Mouse (Mus musculus) liver, embryonic 11.5 days (tissue): ENCODE measurements around the gene Sorl1. TPM values are rescaled to one million over a fixed set of nuclear protein-coding genes. Genes with fewer than 3 reads are reported as not detected.

Experiments
- ATAC-seq: fragments of 200-750 bp; cut with Nextera tagmentation; replicated peaks from 2 replicates; pipeline ENCODE4 v1.8.0; 2017; ENCODE audit warnings: moderate number of reproducible peaks, mild to moderate bottlenecking, moderate TSS enrichment, moderate library complexity; ENCODE audit not compliant: low FRiP score
- DNase-seq: peaks from one replicate; pipeline ENCODE4 v3.0.0-alpha.2; 2017; ENCODE audit warnings: low spot score
- H3K27ac ChIP-seq: fragments of 300-500 bp; sonication (generic); 2 replicates; pipeline ENCODE4 v1.5.1; 2014; ENCODE audit warnings: mild to moderate bottlenecking, low read depth, low read length, control low read depth
- H3K27me3 ChIP-seq: fragments of 300-500 bp; sonication (generic); replicated peaks from 2 replicates; pipeline ENCODE4 v1.6.1; 2014; ENCODE audit warnings: low read length, mixed read lengths; ENCODE audit not compliant: control insufficient read depth, insufficient read depth
- H3K36me3 ChIP-seq: fragments of 300-500 bp; sonication (generic); 2 replicates; pipeline ENCODE4 v1.6.1; 2014; ENCODE audit warnings: mild to moderate bottlenecking, low read length, moderate library complexity, mixed read lengths; ENCODE audit not compliant: control insufficient read depth, insufficient read depth
- H3K4me1 ChIP-seq: fragments of 300-500 bp; sonication (generic); replicated peaks from 2 replicates; pipeline ENCODE4 v1.6.1; 2014; ENCODE audit warnings: low read length, mixed read lengths; ENCODE audit not compliant: control insufficient read depth, insufficient read depth
- H3K4me2 ChIP-seq: fragments of 300-500 bp; sonication (generic); 2 replicates; pipeline ENCODE4 v1.6.1; 2014; ENCODE audit warnings: mild to moderate bottlenecking, control low read depth, moderate library complexity
- H3K4me3 ChIP-seq: fragments of 300-500 bp; sonication (generic); 2 replicates; pipeline ENCODE4 v1.5.1; 2014; ENCODE audit warnings: low read depth, low read length, control low read depth
- H3K9ac ChIP-seq: fragments of 300-500 bp; sonication (generic); 2 replicates; pipeline ENCODE4 v1.6.1; 2014; ENCODE audit warnings: low read depth, low read length, control low read depth
- H3K9me3 ChIP-seq: fragments of 300-500 bp; sonication (generic); 2 replicates; pipeline ENCODE4 v1.6.1; 2016; ENCODE audit warnings: low read length, inconsistent platforms, mixed read lengths; ENCODE audit not compliant: control insufficient read depth
- WGBS: fragments of 180-500 bp; shearing (Covaris S2); extraction: QIAGEN DNeasy Blood & Tissue Kit; methylation state at CpG from one replicate; pipeline ENCODE4 v1.1.7; 2014; 5-methylcytosine and 5-hydroxymethylcytosine counted together
- polyA plus RNA-seq: library from polyadenylated mRNA; unstranded; fragments of >200 nt; fragmentation: Nextera tagmentation; extraction: Ambion mirVana; gene quantifications from 2 replicates; pipeline ENCODE4 v1.2.1, GENCODE M21; 2014

Sorl1 gene
- polyA plus RNA-seq, 1 experiment from 2014 or later, result 1.8 TPM

- Histone ChIP-seq H3K4me2 (no peak overlapping the region), H3K9me3 (no peaks in the 10 kb centered on the region), H3K27ac (no peak overlapping the region), H3K36me3 (no peaks in the 10 kb centered on the region), H3K9ac (no peak overlapping the region), H3K4me3 (no peak overlapping the region), H3K27me3 (no peaks in the 10 kb centered on the region), H3K4me1 (no peaks in the 10 kb centered on the region)
- DNase-seq (no peak), ATAC-seq (no peak)
- WGBS, result 74% methylated on average over 8 of the region's 8 CpGs
Measured at GRCm38 (mm10) chr9:42005101-42005500, 119.0 kb downstream of the Sorl1 start.

GRCm38 (mm10) chr9:42004140-42004539 lies 120.0 kb downstream of the Sorl1 start:
- Histone ChIP-seq H3K27me3 (no peaks in the 10 kb centered on the region), H3K4me1 (no peaks in the 10 kb centered on the region), H3K27ac (no peak overlapping the region), H3K4me2 (no peak overlapping the region), H3K4me3 (no peak overlapping the region), H3K9me3 (no peaks in the 10 kb centered on the region), H3K36me3 (no peaks in the 10 kb centered on the region), H3K9ac (no peak overlapping the region)
- 79% methylated on average over 4 of the region's 4 CpGs for WGBS
- ATAC-seq (no peak), DNase-seq (no peak)

GRCm38 (mm10) chr9:41999498-42000473 lies 124.3 kb downstream of the Sorl1 start:
- Histone ChIP-seq H3K9me3 (no peaks in the 10 kb centered on the region), H3K4me3 (no peak overlapping the region), H3K27me3 (no peaks in the 10 kb centered on the region), H3K36me3 (no peaks in the 10 kb centered on the region), H3K27ac (no peak overlapping the region; the same call in 1 of the 2 replicates), H3K4me2 (no peak overlapping the region), H3K4me1 (no peaks in the 10 kb centered on the region), H3K9ac (no peak overlapping the region)
- ATAC-seq (no peak), DNase-seq (no peak)
- WGBS, result 64% methylated on average over 12 of the region's 12 CpGs

DNA sequence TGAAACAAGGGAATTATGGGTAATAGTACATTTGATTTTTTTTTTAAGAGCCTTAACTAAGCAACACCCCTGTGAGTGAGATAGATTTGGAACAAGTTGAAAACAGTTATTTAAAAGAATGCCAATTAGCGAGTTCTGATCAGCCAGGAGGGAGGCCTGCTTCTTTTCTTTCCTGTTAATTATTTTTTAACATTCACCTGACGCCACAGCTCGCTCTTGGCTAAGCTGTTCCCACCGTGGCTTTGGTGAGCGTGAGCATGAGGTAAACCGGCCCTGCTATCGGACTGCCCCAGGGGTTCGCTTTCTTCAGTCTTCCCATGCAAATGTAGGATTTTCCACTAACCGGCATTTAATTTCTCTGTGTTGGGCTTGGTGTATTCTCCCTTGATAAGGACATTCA lies 128.8 kb downstream of the Sorl1 start:
- WGBS, result 82% methylated on average over 9 of the region's 9 CpGs
- Histone ChIP-seq H3K9me3 (no peaks in the 10 kb centered on the region), H3K27me3 (no peaks in the 10 kb centered on the region), H3K36me3 (no peaks in the 10 kb centered on the region), H3K4me3 (no peak overlapping the region), H3K9ac (no peak overlapping the region), H3K4me2 (no peak overlapping the region), H3K27ac (no peak overlapping the region), H3K4me1 (no peaks in the 10 kb centered on the region)
- DNase-seq, result no peak
- ATAC-seq, result no peak

GRCm38 (mm10) chr9:41993821-41994220 lies 130.3 kb downstream of the Sorl1 start:
- WGBS, result 83% methylated on average over 5 of the region's 5 CpGs
- H3K4me3 ChIP-seq, result no peak overlapping the region
- no peak overlapping the region for H3K9ac ChIP-seq
- H3K36me3 ChIP-seq, result no peaks in the 10 kb centered on the region
- ATAC-seq, result no peak
- H3K9me3 ChIP-seq, result no peaks in the 10 kb centered on the region
- H3K27ac ChIP-seq, result no peak overlapping the region
- H3K4me2 ChIP-seq, result no peak overlapping the region
- no peaks in the 10 kb centered on the region for H3K4me1 ChIP-seq
- DNase-seq, result no peak
- H3K27me3 ChIP-seq, result no peaks in the 10 kb centered on the region

GRCm38 (mm10) chr9:41992841-41993240 lies 131.3 kb downstream of the Sorl1 start:
- no peak for ATAC-seq
- WGBS, result 77% methylated on average over 5 of the region's 5 CpGs

DNA sequence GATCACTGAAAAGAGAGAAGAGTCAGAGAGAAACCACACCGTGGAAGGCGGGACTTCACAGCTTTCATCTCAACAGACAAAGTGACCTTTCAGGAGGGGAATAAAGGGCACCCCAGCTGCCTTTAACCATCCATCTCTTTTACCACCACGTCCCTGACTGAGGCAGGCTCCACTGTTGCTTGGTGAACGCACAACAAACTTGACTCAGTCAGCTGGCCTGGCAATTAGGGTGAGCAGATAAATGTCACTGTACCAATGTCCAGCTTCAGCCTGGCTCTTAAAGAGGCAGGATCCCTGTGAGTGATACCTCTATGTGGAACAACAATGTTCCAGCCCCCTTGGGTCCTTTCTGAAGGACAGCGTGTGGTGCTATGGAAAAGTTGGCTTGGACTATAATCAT lies 138.5 kb downstream of the Sorl1 start:
- no peaks in the 10 kb centered on the region for H3K9me3 ChIP-seq
- H3K4me1 ChIP-seq, result no peaks in the 10 kb centered on the region
- H3K9ac ChIP-seq, result no peak overlapping the region
- H3K27me3 ChIP-seq, result no peaks in the 10 kb centered on the region
- WGBS, result 75% methylated on average over 5 of the region's 5 CpGs
- DNase-seq (no peak), ATAC-seq (no peak)
- H3K27ac ChIP-seq, result no peak overlapping the region
- H3K4me3 ChIP-seq, result no peak overlapping the region
- H3K4me2 ChIP-seq, result no peak overlapping the region
- H3K36me3 ChIP-seq, result no peaks in the 10 kb centered on the region

More at GRCm38 (mm10) chr9:41992841-41993240, 131.3 kb downstream of the Sorl1 start:
- Histone ChIP-seq H3K9ac (no peak overlapping the region), H3K36me3 (no peaks in the 10 kb centered on the region), H3K4me2 (no peak overlapping the region), H3K27ac (no peak overlapping the region), H3K9me3 (no peaks in the 10 kb centered on the region), H3K4me3 (no peak overlapping the region), H3K27me3 (no peaks in the 10 kb centered on the region), H3K4me1 (no peaks in the 10 kb centered on the region)
- no peak for DNase-seq

- Histone ChIP-seq H3K36me3 (no peaks in the 10 kb centered on the region), H3K4me2 (no peak overlapping the region), H3K9ac (no peak overlapping the region), H3K27me3 (no peaks in the 10 kb centered on the region), H3K4me1 (no peaks in the 10 kb centered on the region), H3K27ac (no peak overlapping the region), H3K9me3 (no peaks in the 10 kb centered on the region), H3K4me3 (no peak overlapping the region)
- no peak for DNase-seq
- no peak for ATAC-seq
- WGBS, result 83% methylated on average over 9 of the region's 9 CpGs
Measured at GRCm38 (mm10) chr9:41985052-41985451, 139.0 kb downstream of the Sorl1 start.

- no peak for DNase-seq
- WGBS, result 85% methylated on average over 11 of the region's 11 CpGs
- Histone ChIP-seq H3K4me3 (no peak overlapping the region), H3K4me1 (no peaks in the 10 kb centered on the region), H3K27me3 (no peaks in the 10 kb centered on the region), H3K9me3 (no peaks in the 10 kb centered on the region), H3K36me3 (no peaks in the 10 kb centered on the region), H3K9ac (no peak overlapping the region), H3K4me2 (no peak overlapping the region), H3K27ac (no peak overlapping the region)
- no peak for ATAC-seq
Measured at GRCm38 (mm10) chr9:41984306-41984705, 139.8 kb downstream of the Sorl1 start.
